Mouse (Mus musculus) neural tube, embryonic 13.5 days (tissue): Measurements from ENCODE around the gene Kcnh1. TPM values are rescaled to one million over a fixed set of nuclear protein-coding genes. Genes with fewer than 3 reads are reported as not detected.

Experiments
- ATAC-seq: fragments of 200-750 bp; cut with Nextera tagmentation; 2 replicates; pipeline ENCODE4 v1.8.0; 2017; ENCODE audit warnings: low read depth, mild to moderate bottlenecking, moderate TSS enrichment, moderate library complexity
- H3K27ac ChIP-seq: fragments of 300-500 bp; sonication (generic); replicated peaks from 2 replicates; pipeline ENCODE4 v1.5.1; 2015; ENCODE audit warnings: moderate library complexity, mild to moderate bottlenecking, inconsistent platforms
- H3K27me3 ChIP-seq: fragments of 300-500 bp; sonication (generic); 2 replicates; pipeline ENCODE4 v1.6.1; 2015; ENCODE audit warnings: mild to moderate bottlenecking, inconsistent platforms
- H3K36me3 ChIP-seq: fragments of 300-500 bp; sonication (generic); 2 replicates; pipeline ENCODE4 v1.6.1; 2015; ENCODE audit warnings: mild to moderate bottlenecking, inconsistent platforms
- H3K4me1 ChIP-seq: fragments of 300-500 bp; sonication (generic); replicated peaks from 2 replicates; pipeline ENCODE4 v1.6.1; 2015; ENCODE audit warnings: inconsistent platforms
- H3K4me2 ChIP-seq: fragments of 300-500 bp; sonication (generic); 2 replicates; pipeline ENCODE4 v1.6.1; 2015; ENCODE audit warnings: inconsistent platforms, mild to moderate bottlenecking, moderate library complexity
- H3K4me3 ChIP-seq: fragments of 300-500 bp; sonication (generic); 2 replicates; pipeline ENCODE4 v1.5.1; 2015; ENCODE audit warnings: mild to moderate bottlenecking, inconsistent platforms
- H3K9ac ChIP-seq: fragments of 300-500 bp; sonication (generic); 2 replicates; pipeline ENCODE4 v1.6.1; 2015; ENCODE audit warnings: moderate library complexity, mild to moderate bottlenecking, inconsistent platforms
- H3K9me3 ChIP-seq: fragments of 300-500 bp; sonication (generic); 2 replicates; pipeline ENCODE4 v1.6.1; 2016; ENCODE audit warnings: inconsistent platforms
- WGBS: fragments of 180-500 bp; shearing (Covaris S2); methylation state at CpG from one replicate; pipeline ENCODE4 v1.1.7; 2015; 5-methylcytosine and 5-hydroxymethylcytosine counted together
- polyA plus RNA-seq: library from polyadenylated mRNA; unstranded; fragments of >200 nt; fragmentation: Nextera tagmentation; extraction: Ambion mirVana; gene quantifications from 2 replicates; pipeline ENCODE4 v1.2.1, GENCODE M21; 2015

Kcnh1 gene
- polyA plus RNA-seq, 1 experiment from 2014 or later = 3.9 TPM

- no peaks in the 10 kb centered on the region for H3K36me3 ChIP-seq
- peaks cover 5% of the 10 kb centered on the region; the same call in 1 of the 2 replicates for H3K4me1 ChIP-seq
- H3K4me3 ChIP-seq = no peak overlapping the region
- ATAC-seq = no peak
- no peaks in the 10 kb centered on the region for H3K9me3 ChIP-seq
- H3K27ac ChIP-seq = no peak overlapping the region
- H3K4me2 ChIP-seq = no peak overlapping the region
- no peaks in the 10 kb centered on the region for H3K27me3 ChIP-seq
- H3K9ac ChIP-seq = no peak overlapping the region
Measured at GRCm38 (mm10) chr1:192387624-192388023, 197.1 kb downstream of the Kcnh1 start.

- WGBS = 76% methylated on average over 7 of the region's 7 CpGs
- no peak overlapping the region for H3K9ac ChIP-seq
- peaks cover 5% of the 10 kb centered on the region; the same call in 1 of the 2 replicates for H3K4me1 ChIP-seq
- no peak overlapping the region for H3K4me2 ChIP-seq
- ATAC-seq = no peak
- H3K4me3 ChIP-seq = no peak overlapping the region
- no peaks in the 10 kb centered on the region for H3K27me3 ChIP-seq
- H3K36me3 ChIP-seq = no peaks in the 10 kb centered on the region
- H3K27ac ChIP-seq = no peak overlapping the region
- H3K9me3 ChIP-seq = no peaks in the 10 kb centered on the region
Measured at GRCm38 (mm10) chr1:192391041-192391440, 200.5 kb downstream of the Kcnh1 start.

- H3K4me2 ChIP-seq = no peak overlapping the region
- H3K4me3 ChIP-seq = no peak overlapping the region
- H3K36me3 ChIP-seq = no peaks in the 10 kb centered on the region
- H3K9me3 ChIP-seq = no peaks in the 10 kb centered on the region
- 86% methylated on average over 2 of the region's 2 CpGs for WGBS
- H3K27me3 ChIP-seq = no peaks in the 10 kb centered on the region
- H3K9ac ChIP-seq = no peak overlapping the region
- no peak overlapping the region for H3K27ac ChIP-seq
- ATAC-seq = no peak
- H3K4me1 ChIP-seq = peaks cover 5% of the 10 kb centered on the region; the same call in 1 of the 2 replicates
Measured at GRCm38 (mm10) chr1:192392232-192392631, 201.7 kb downstream of the Kcnh1 start.

- Histone ChIP-seq H3K4me2 (no peak overlapping the region), H3K4me1 (peaks cover 4% of the 10 kb centered on the region; the same call in 1 of the 2 replicates)
Measured at GRCm38 (mm10) chr1:192399667-192400490, 209.3 kb downstream of the Kcnh1 start.

GRCm38 (mm10) chr1:192400991-192401390, 210.4 kb downstream of the Kcnh1 start:
- H3K9ac ChIP-seq = no peak overlapping the region
- no peak overlapping the region for H3K4me2 ChIP-seq
- no peak overlapping the region for H3K4me3 ChIP-seq
- no peaks in the 10 kb centered on the region for H3K36me3 ChIP-seq
- no peaks in the 10 kb centered on the region for H3K9me3 ChIP-seq
- no peak overlapping the region for H3K27ac ChIP-seq
- ATAC-seq = no peak
- H3K4me1 ChIP-seq = peaks cover 4% of the 10 kb centered on the region; the same call in 1 of the 2 replicates
- WGBS = 52% methylated on average over 4 of the region's 4 CpGs
- H3K27me3 ChIP-seq = no peaks in the 10 kb centered on the region

More at GRCm38 (mm10) chr1:192399667-192400490, 209.3 kb downstream of the Kcnh1 start:
- no peak for ATAC-seq
- H3K36me3 ChIP-seq = no peaks in the 10 kb centered on the region
- no peaks in the 10 kb centered on the region for H3K27me3 ChIP-seq
- no peak overlapping the region for H3K27ac ChIP-seq
- no peak overlapping the region for H3K9ac ChIP-seq
- 78% methylated on average over 14 of the region's 14 CpGs for WGBS
- H3K9me3 ChIP-seq = no peaks in the 10 kb centered on the region
- H3K4me3 ChIP-seq = no peak overlapping the region

- H3K4me1 ChIP-seq = peaks cover 4% of the 10 kb centered on the region; the same call in 1 of the 2 replicates
- H3K4me2 ChIP-seq = no peak overlapping the region
- no peak for ATAC-seq
- no peak overlapping the region for H3K4me3 ChIP-seq
- H3K9ac ChIP-seq = no peak overlapping the region
- 84% methylated on average over 8 of the region's 8 CpGs for WGBS
- no peaks in the 10 kb centered on the region for H3K36me3 ChIP-seq
- H3K27me3 ChIP-seq = no peaks in the 10 kb centered on the region
- no peak overlapping the region for H3K27ac ChIP-seq
- no peaks in the 10 kb centered on the region for H3K9me3 ChIP-seq
Measured at GRCm38 (mm10) chr1:192402911-192403704, 212.5 kb downstream of the Kcnh1 start.

GRCm38 (mm10) chr1:192405136-192405535, 214.6 kb downstream of the Kcnh1 start:
- Histone ChIP-seq H3K4me2 (no peak overlapping the region), H3K9ac (no peak overlapping the region), H3K36me3 (no peaks in the 10 kb centered on the region), H3K4me1 (peaks cover 4% of the 10 kb centered on the region; the same call in 1 of the 2 replicates), H3K27ac (no peak overlapping the region), H3K4me3 (no peak overlapping the region), H3K27me3 (no peaks in the 10 kb centered on the region), H3K9me3 (no peaks in the 10 kb centered on the region)
- ATAC-seq = no peak
- 86% methylated on average over 4 of the region's 4 CpGs for WGBS

- no peaks in the 10 kb centered on the region for H3K4me1 ChIP-seq
- no peak overlapping the region for H3K4me2 ChIP-seq
- H3K36me3 ChIP-seq = no peaks in the 10 kb centered on the region
- H3K27me3 ChIP-seq = no peaks in the 10 kb centered on the region
- no peak overlapping the region for H3K4me3 ChIP-seq
- H3K9me3 ChIP-seq = no peaks in the 10 kb centered on the region
- no peak for ATAC-seq
- H3K27ac ChIP-seq = no peak overlapping the region
- 90% methylated on average over 5 of the region's 5 CpGs for WGBS
- H3K9ac ChIP-seq = no peak overlapping the region
Measured at GRCm38 (mm10) chr1:192406589-192406988, 216.0 kb downstream of the Kcnh1 start.

- no peak overlapping the region for H3K4me3 ChIP-seq
- H3K4me1 ChIP-seq = no peaks in the 10 kb centered on the region
- no peaks in the 10 kb centered on the region for H3K27me3 ChIP-seq
- H3K9me3 ChIP-seq = no peaks in the 10 kb centered on the region
- H3K36me3 ChIP-seq = no peaks in the 10 kb centered on the region
- H3K4me2 ChIP-seq = no peak overlapping the region
- no peak for ATAC-seq
- H3K27ac ChIP-seq = no peak overlapping the region
- no peak overlapping the region for H3K9ac ChIP-seq
- WGBS = 70% methylated on average over 3 of the region's 3 CpGs
Measured at GRCm38 (mm10) chr1:192415813-192416212, 225.2 kb downstream of the Kcnh1 start.

- Histone ChIP-seq H3K9me3 (no peaks in the 10 kb centered on the region), H3K27me3 (no peaks in the 10 kb centered on the region), H3K36me3 (no peaks in the 10 kb centered on the region), H3K27ac (no peak overlapping the region), H3K4me3 (no peak overlapping the region), H3K9ac (no peak overlapping the region), H3K4me2 (no peak overlapping the region), H3K4me1 (no peaks in the 10 kb centered on the region)
- ATAC-seq = no peak
- WGBS = 77% methylated on average over 9 of the region's 9 CpGs
Measured at GRCm38 (mm10) chr1:192416241-192416821, 225.8 kb downstream of the Kcnh1 start.

GRCm38 (mm10) chr1:192419176-192419575, 228.6 kb downstream of the Kcnh1 start:
- H3K27me3 ChIP-seq = no peaks in the 10 kb centered on the region
- WGBS = 87% methylated on average over 5 of the region's 5 CpGs

More at GRCm38 (mm10) chr1:192419176-192419575, 228.6 kb downstream of the Kcnh1 start:
- Histone ChIP-seq H3K4me3 (no peak overlapping the region), H3K9me3 (no peaks in the 10 kb centered on the region), H3K4me2 (no peak overlapping the region), H3K9ac (no peak overlapping the region), H3K36me3 (no peaks in the 10 kb centered on the region), H3K4me1 (no peaks in the 10 kb centered on the region), H3K27ac (no peak overlapping the region)
- no peak for ATAC-seq
